Mouse (Mus musculus) midbrain, embryonic 13.5 days (tissue): ENCODE results near the gene Aox1. TPM values are rescaled to one million over a fixed set of nuclear protein-coding genes. Genes with fewer than 3 reads are reported as not detected.

Source experiments
- ATAC-seq: fragments of 200-750 bp; cut with Nextera tagmentation; 2 replicates; pipeline ENCODE4 v1.8.0; 2017; ENCODE audit warnings: mild to moderate bottlenecking, moderate TSS enrichment, moderate library complexity
- H3K27ac ChIP-seq: fragments of 300-500 bp; sonication (generic); 2 replicates; pipeline ENCODE4 v1.5.1; 2015; ENCODE audit warnings: inconsistent platforms, mild to moderate bottlenecking, moderate library complexity
- H3K27me3 ChIP-seq: fragments of 300-500 bp; sonication (generic); 2 replicates; pipeline ENCODE4 v1.6.1; 2015; ENCODE audit warnings: mild to moderate bottlenecking, inconsistent platforms
- H3K36me3 ChIP-seq: fragments of 300-500 bp; sonication (generic); 2 replicates; pipeline ENCODE4 v1.6.1; 2015; ENCODE audit warnings: mild to moderate bottlenecking, inconsistent platforms
- H3K4me1 ChIP-seq: fragments of 300-500 bp; sonication (generic); replicated peaks from 2 replicates; pipeline ENCODE4 v1.6.1; 2015; ENCODE audit warnings: inconsistent platforms
- H3K4me2 ChIP-seq: fragments of 300-500 bp; sonication (generic); replicated peaks from 2 replicates; pipeline ENCODE4 v1.6.1; 2015; ENCODE audit warnings: moderate library complexity, mild to moderate bottlenecking, inconsistent platforms
- H3K4me3 ChIP-seq: fragments of 300-500 bp; sonication (generic); replicated peaks from 2 replicates; pipeline ENCODE4 v1.5.1; 2015; ENCODE audit warnings: mild to moderate bottlenecking, inconsistent platforms
- H3K9ac ChIP-seq: fragments of 300-500 bp; sonication (generic); replicated peaks from 2 replicates; pipeline ENCODE4 v1.6.1; 2015; ENCODE audit warnings: mild to moderate bottlenecking, inconsistent platforms
- H3K9me3 ChIP-seq: fragments of 300-500 bp; sonication (generic); 2 replicates; pipeline ENCODE4 v1.6.1; 2016; ENCODE audit warnings: mild to moderate bottlenecking, inconsistent platforms
- WGBS: fragments of 180-500 bp; shearing (Covaris S2); methylation state at CpG from one replicate; pipeline ENCODE4 v1.1.7; 2015; 5-methylcytosine and 5-hydroxymethylcytosine counted together
- polyA plus RNA-seq: library from polyadenylated mRNA; unstranded; fragments of >200 nt; fragmentation: Nextera tagmentation; extraction: Ambion mirVana; gene quantifications from 2 replicates; pipeline ENCODE4 v1.2.1, GENCODE M21; 2015

Aox1 gene
- polyA plus RNA-seq, 1 experiment from 2014 or later = 0.12 TPM

GRCm38 (mm10) chr1:58114021-58114560 lies 84.4 kb downstream of the Aox1 start:
- WGBS = 75% methylated on average over 6 of the region's 6 CpGs
- H3K9me3 ChIP-seq = no peaks in the 10 kb centered on the region
- no peak overlapping the region for H3K4me2 ChIP-seq
- no peaks in the 10 kb centered on the region for H3K4me1 ChIP-seq
- ATAC-seq = no peak
- H3K4me3 ChIP-seq = no peak overlapping the region
- H3K36me3 ChIP-seq = no peaks in the 10 kb centered on the region
- H3K27me3 ChIP-seq = no peaks in the 10 kb centered on the region
- H3K9ac ChIP-seq = no peak overlapping the region
- H3K27ac ChIP-seq = no peak overlapping the region

GRCm38 (mm10) chr1:58114666-58115375 lies 85.1 kb downstream of the Aox1 start:
- H3K9me3 ChIP-seq = no peaks in the 10 kb centered on the region
- no peak overlapping the region for H3K4me3 ChIP-seq
- no peaks in the 10 kb centered on the region for H3K36me3 ChIP-seq
- H3K27ac ChIP-seq = no peak overlapping the region
- H3K9ac ChIP-seq = no peak overlapping the region
- H3K4me1 ChIP-seq = no peaks in the 10 kb centered on the region
- 85% methylated on average over 12 of the region's 12 CpGs for WGBS
- H3K4me2 ChIP-seq = no peak overlapping the region
- ATAC-seq = no peak
- no peaks in the 10 kb centered on the region for H3K27me3 ChIP-seq

- no peak for ATAC-seq
- 92% methylated on average over 3 of the region's 3 CpGs for WGBS
These were observed 88.5 kb downstream of the Aox1 start for GRCm38 (mm10) chr1:58118231-58118630.

GRCm38 (mm10) chr1:58124901-58125300 lies 95.2 kb downstream of the Aox1 start:
- H3K9ac ChIP-seq = no peak overlapping the region
- H3K27me3 ChIP-seq = no peaks in the 10 kb centered on the region
- no peak for ATAC-seq
- H3K4me2 ChIP-seq = no peak overlapping the region
- WGBS = 95% methylated on average over 8 of the region's 8 CpGs
- H3K36me3 ChIP-seq = no peaks in the 10 kb centered on the region
- H3K4me3 ChIP-seq = no peak overlapping the region
- no peak overlapping the region for H3K27ac ChIP-seq
- no peaks in the 10 kb centered on the region for H3K4me1 ChIP-seq
- no peaks in the 10 kb centered on the region for H3K9me3 ChIP-seq

More at GRCm38 (mm10) chr1:58118231-58118630, 88.5 kb downstream of the Aox1 start:
- no peaks in the 10 kb centered on the region for H3K36me3 ChIP-seq
- no peaks in the 10 kb centered on the region for H3K4me1 ChIP-seq
- no peak overlapping the region for H3K9ac ChIP-seq
- H3K4me3 ChIP-seq = no peak overlapping the region
- H3K4me2 ChIP-seq = no peak overlapping the region
- no peaks in the 10 kb centered on the region for H3K27me3 ChIP-seq
- no peaks in the 10 kb centered on the region for H3K9me3 ChIP-seq
- no peak overlapping the region for H3K27ac ChIP-seq

- Histone ChIP-seq H3K4me2 (no peak overlapping the region), H3K9ac (no peak overlapping the region), H3K4me1 (no peaks in the 10 kb centered on the region), H3K27ac (no peak overlapping the region), H3K4me3 (no peak overlapping the region), H3K36me3 (no peaks in the 10 kb centered on the region), H3K9me3 (no peaks in the 10 kb centered on the region), H3K27me3 (no peaks in the 10 kb centered on the region)
- no peak for ATAC-seq
These were observed 108.2 kb downstream of the Aox1 start for GRCm38 (mm10) chr1:58137891-58138290.

GRCm38 (mm10) chr1:58138986-58139385 lies 109.3 kb downstream of the Aox1 start:
- ATAC-seq = no peak

GRCm38 (mm10) chr1:58140607-58141006 lies 110.9 kb downstream of the Aox1 start:
- no peak overlapping the region for H3K27ac ChIP-seq
- H3K4me1 ChIP-seq = no peaks in the 10 kb centered on the region
- H3K4me2 ChIP-seq = no peak overlapping the region
- H3K9me3 ChIP-seq = no peaks in the 10 kb centered on the region
- H3K9ac ChIP-seq = no peak overlapping the region
- H3K36me3 ChIP-seq = no peaks in the 10 kb centered on the region
- no peak for ATAC-seq
- no peaks in the 10 kb centered on the region for H3K27me3 ChIP-seq
- H3K4me3 ChIP-seq = no peak overlapping the region
- WGBS = 87% methylated on average over 5 of the region's 5 CpGs

More at GRCm38 (mm10) chr1:58138986-58139385, 109.3 kb downstream of the Aox1 start:
- Histone ChIP-seq H3K4me3 (no peak overlapping the region), H3K36me3 (no peaks in the 10 kb centered on the region), H3K4me2 (no peak overlapping the region), H3K4me1 (no peaks in the 10 kb centered on the region), H3K27me3 (no peaks in the 10 kb centered on the region), H3K9ac (no peak overlapping the region), H3K27ac (no peak overlapping the region), H3K9me3 (no peaks in the 10 kb centered on the region)
- 92% methylated on average over 9 of the region's 9 CpGs for WGBS

- Histone ChIP-seq H3K36me3 (no peaks in the 10 kb centered on the region), H3K27ac (no peak overlapping the region), H3K9ac (no peak overlapping the region), H3K4me3 (no peak overlapping the region), H3K4me1 (no peaks in the 10 kb centered on the region), H3K9me3 (no peaks in the 10 kb centered on the region), H3K4me2 (no peak overlapping the region), H3K27me3 (no peaks in the 10 kb centered on the region)
- no peak for ATAC-seq
- 79% methylated on average over 10 of the region's 10 CpGs for WGBS
These were observed 114.8 kb downstream of the Aox1 start for GRCm38 (mm10) chr1:58144384-58145069.

- Histone ChIP-seq H3K9me3 (no peaks in the 10 kb centered on the region), H3K9ac (no peak overlapping the region), H3K36me3 (no peaks in the 10 kb centered on the region), H3K27me3 (no peaks in the 10 kb centered on the region), H3K4me2 (no peak overlapping the region), H3K27ac (no peak overlapping the region), H3K4me3 (no peak overlapping the region), H3K4me1 (no peaks in the 10 kb centered on the region)
- ATAC-seq = no peak
- 90% methylated on average over 10 of the region's 10 CpGs for WGBS
These were observed 116.3 kb downstream of the Aox1 start for GRCm38 (mm10) chr1:58146026-58146425.

- Histone ChIP-seq H3K9me3 (no peaks in the 10 kb centered on the region), H3K4me1 (no peaks in the 10 kb centered on the region), H3K9ac (no peak overlapping the region), H3K27ac (no peak overlapping the region), H3K4me3 (no peak overlapping the region), H3K4me2 (no peak overlapping the region), H3K36me3 (no peaks in the 10 kb centered on the region), H3K27me3 (no peaks in the 10 kb centered on the region)
- WGBS = 91% methylated on average over 6 of the region's 6 CpGs
- ATAC-seq = no peak
These were observed 118.0 kb downstream of the Aox1 start for GRCm38 (mm10) chr1:58147776-58148175.

- Histone ChIP-seq H3K4me1 (no peaks in the 10 kb centered on the region), H3K4me2 (no peak overlapping the region), H3K4me3 (no peak overlapping the region), H3K9ac (no peak overlapping the region), H3K9me3 (no peaks in the 10 kb centered on the region), H3K36me3 (no peaks in the 10 kb centered on the region), H3K27me3 (no peaks in the 10 kb centered on the region), H3K27ac (no peak overlapping the region)
- ATAC-seq = no peak
- 88% methylated on average over 8 of the region's 8 CpGs for WGBS
These were observed 122.5 kb downstream of the Aox1 start for GRCm38 (mm10) chr1:58152247-58152646.
